Mouse (Mus musculus): ENCODE measurements around the gene Clmp.

- TF ChIP-seq REST (IDR thresholded peaks at IDR 0.05; ENCODE audit: insufficient read depth, insufficient read length) (no peak), E2F4 (IDR thresholded peaks at IDR 0.05; ENCODE audit: insufficient read depth) (no peak), TCF3 (IDR thresholded peaks at IDR 0.05; ENCODE audit: insufficient read length, low read depth) (no peak), POLR2A (IDR thresholded peaks at IDR 0.05; ENCODE audit: insufficient read length, low read depth) (no peak), POLR2AphosphoS2 (IDR thresholded peaks at IDR 0.05; ENCODE audit: insufficient read length, low read depth) (no peak), USF1 (IDR thresholded peaks at IDR 0.05; ENCODE audit: low read depth) (no peak)
These were observed 32.1 kb downstream of the Clmp start for GRCm38 (mm10) chr9:40717875-40718185.

Data from myocyte (in vitro differentiated cells).